Comparison of ENCODE assay signal across 11 mouse cellular contexts in the genomic region with DNA sequence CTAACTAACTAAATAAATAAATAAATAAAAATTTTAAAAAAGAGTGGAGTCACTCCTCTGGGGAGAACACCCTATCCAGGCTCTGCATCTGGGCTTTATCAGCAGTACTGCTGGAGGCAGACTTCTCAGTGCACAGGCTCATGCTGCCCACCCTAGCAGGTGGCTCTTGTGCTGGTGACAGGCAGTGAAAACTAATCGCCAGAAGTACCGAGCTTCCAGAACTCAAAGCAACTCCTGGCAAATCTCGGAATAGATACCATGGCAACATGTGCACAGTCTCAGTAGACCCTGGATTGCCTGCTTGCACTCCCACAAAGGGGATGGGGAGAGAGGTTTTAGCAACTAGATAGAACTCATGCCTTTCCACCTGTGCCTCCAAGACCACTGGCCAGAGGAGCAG. TPM values are rescaled to one million over a fixed set of nuclear protein-coding genes. Genes with fewer than 3 reads are reported as not detected.
A peak's percentile ranks its signal among the peaks of the same experiment; 100 is the strongest.
DNase-seq lines count a peak whose midpoint lies in the region; ATAC-seq and TF ChIP-seq lines count a peak whose summit lies in the region.
"Had no signal": no experiment of that assay in that cellular context is flagged by ENCODE, and none has a peak within 500 bp of the region (broad histone marks: within the 10 kb centered on the region; RNA-seq: fewer than 3 reads in every experiment).

No protein-coding gene starts in this region.

- ATAC-seq in heart, embryonic 11.5 days (replicated peaks; ENCODE audit: insufficient number of reproducible peaks, low FRiP score, low TSS enrichment), result peak; percentile 63; the same call in 1 of the 2 replicates
- no peak for ATAC-seq in midbrain, postnatal 0 days (ENCODE audit: low FRiP score)
- no peak for ATAC-seq in midbrain, embryonic 11.5 days (ENCODE audit: low FRiP score)
- ATAC-seq in stomach, embryonic 15.5 days (ENCODE audit: insufficient read depth, low FRiP score, low read depth), result peak; percentile 82; the same call in 1 of the 2 replicates
- no peak for ATAC-seq in forebrain, embryonic 16.5 days

- H3K27ac ChIP-seq in heart, embryonic 11.5 days (ENCODE audit: low read depth, low read length), result peak overlapping the region; percentile 22; the same call in 1 of the 2 replicates
- H3K27ac ChIP-seq in midbrain, postnatal 0 days (ENCODE audit: low read depth, low read length), result no peak overlapping the region
- no peak overlapping the region for H3K27ac ChIP-seq in midbrain, embryonic 11.5 days (ENCODE audit: low read depth, low read length)
- no peak overlapping the region for H3K27ac ChIP-seq in stomach, embryonic 15.5 days
- no peak overlapping the region for H3K27ac ChIP-seq in forebrain, embryonic 16.5 days (ENCODE audit: low read length)
- H3K27ac ChIP-seq: neural tube, embryonic 12.5 days had no signal

- no peak for TF ChIP-seq CTCF in midbrain, postnatal 0 days (IDR thresholded peaks at IDR 0.05)

- 28% methylated on average over 3 of the region's 3 CpGs for WGBS in heart, embryonic 11.5 days (ENCODE audit: insufficient replicate concordance)
- 35% methylated on average over 3 of the region's 3 CpGs for WGBS in midbrain, postnatal 0 days
- WGBS in midbrain, embryonic 11.5 days, result 58% methylated on average over 3 of the region's 3 CpGs
- WGBS in stomach, embryonic 15.5 days, result 34% methylated on average over 3 of the region's 3 CpGs
- 38% methylated on average over 3 of the region's 3 CpGs for WGBS in forebrain, embryonic 16.5 days

- no peak overlapping the region for H3K9ac ChIP-seq in heart, embryonic 11.5 days (ENCODE audit: low read depth, low read length)
- no peak overlapping the region for H3K9ac ChIP-seq in midbrain, postnatal 0 days (replicated peaks; ENCODE audit: low read length, poor library complexity, severe bottlenecking)
- no peak overlapping the region for H3K9ac ChIP-seq in midbrain, embryonic 11.5 days (ENCODE audit: low read length)
- no peak overlapping the region for H3K9ac ChIP-seq in stomach, embryonic 15.5 days
- H3K9ac ChIP-seq in forebrain, embryonic 16.5 days (replicated peaks; ENCODE audit: low read depth, low read length), result no peak overlapping the region
- H3K9ac ChIP-seq: neural tube, embryonic 12.5 days had no signal

- H3K4me1 ChIP-seq in heart, embryonic 11.5 days (ENCODE audit: control insufficient read depth, insufficient read depth, low read length), result peaks cover 24% of the 10 kb centered on the region
- H3K4me1 ChIP-seq in midbrain, postnatal 0 days (ENCODE audit: insufficient read depth, low read length), result 0 out of 2 replicates have a peak, but pooled peaks cover 3% of the 10 kb centered on the region
- peaks cover 11% of the 10 kb centered on the region for H3K4me1 ChIP-seq in midbrain, embryonic 11.5 days (ENCODE audit: control insufficient read depth, insufficient read depth, low read length)
- peaks cover 32% of the 10 kb centered on the region for H3K4me1 ChIP-seq in stomach, embryonic 15.5 days
- H3K4me1 ChIP-seq in forebrain, embryonic 16.5 days (replicated peaks; ENCODE audit: control insufficient read depth, insufficient read depth, low read length), result peaks cover 7% of the 10 kb centered on the region

- H3K4me2 ChIP-seq in heart, embryonic 11.5 days, result peak overlapping the region; percentile 19; the same call in 1 of the 2 replicates
- H3K4me2 ChIP-seq in midbrain, postnatal 0 days (ENCODE audit: low read depth, low read length, poor library complexity, severe bottlenecking), result no peak overlapping the region
- no peak overlapping the region for H3K4me2 ChIP-seq in midbrain, embryonic 11.5 days
- no peak overlapping the region for H3K4me2 ChIP-seq in stomach, embryonic 15.5 days
- no peak overlapping the region for H3K4me2 ChIP-seq in forebrain, embryonic 16.5 days (ENCODE audit: low read length)
- H3K4me2 ChIP-seq: neural tube, embryonic 12.5 days had no signal

- H3K9me3 ChIP-seq in heart, embryonic 11.5 days (replicated peaks; ENCODE audit: control insufficient read depth, low read length), result no peaks in the 10 kb centered on the region
- H3K9me3 ChIP-seq in midbrain, postnatal 0 days (ENCODE audit: low read length), result no peaks in the 10 kb centered on the region
- no peaks in the 10 kb centered on the region for H3K9me3 ChIP-seq in midbrain, embryonic 11.5 days (ENCODE audit: control insufficient read depth, low read length)
- H3K9me3 ChIP-seq in stomach, embryonic 15.5 days, result no peaks in the 10 kb centered on the region
- no peaks in the 10 kb centered on the region for H3K9me3 ChIP-seq in forebrain, embryonic 16.5 days (ENCODE audit: control insufficient read depth, low read length)
- H3K9me3 ChIP-seq: midbrain, embryonic 10.5 days; neural tube, embryonic 12.5 days had no signal

- peaks cover 4% of the 10 kb centered on the region; the same call in 1 of the 2 replicates for H3K27me3 ChIP-seq in heart, embryonic 11.5 days (ENCODE audit: control insufficient read depth, insufficient read depth, low read length)
- no peaks in the 10 kb centered on the region for H3K27me3 ChIP-seq in midbrain, postnatal 0 days (ENCODE audit: insufficient read depth, low read length)
- H3K27me3 ChIP-seq in midbrain, embryonic 11.5 days (ENCODE audit: control insufficient read depth, insufficient read depth, low read length), result no peaks in the 10 kb centered on the region
- H3K27me3 ChIP-seq in stomach, embryonic 15.5 days (replicated peaks), result no peaks in the 10 kb centered on the region
- H3K27me3 ChIP-seq in forebrain, embryonic 16.5 days (replicated peaks; ENCODE audit: control insufficient read depth, insufficient read depth, low read length), result no peaks in the 10 kb centered on the region
- H3K27me3 ChIP-seq: neural tube, embryonic 12.5 days had no signal

- no peak for DNase-seq in heart, adult 8-10 months (ENCODE audit: low spot score)
- DNase-seq in midbrain, postnatal 0 days (ENCODE audit: low spot score), result peak; percentile 14
- DNase-seq in midbrain, embryonic 11.5 days (ENCODE audit: low spot score, missing footprints), result no peak
- DNase-seq in liver, result peak; percentile 86
- DNase-seq in retina, postnatal 1 day, result no peak
- DNase-seq: kidney, postnatal 14 days had no signal

- no peak overlapping the region for H3K4me3 ChIP-seq in heart, embryonic 11.5 days (ENCODE audit: low read depth, low read length)
- no peak overlapping the region for H3K4me3 ChIP-seq in midbrain, postnatal 0 days (ENCODE audit: low read depth, low read length)
- H3K4me3 ChIP-seq in midbrain, embryonic 11.5 days (ENCODE audit: low read depth, low read length), result no peak overlapping the region
- no peak overlapping the region for H3K4me3 ChIP-seq in stomach, embryonic 15.5 days (replicated peaks)
- H3K4me3 ChIP-seq in forebrain, embryonic 16.5 days (replicated peaks; ENCODE audit: low read length), result no peak overlapping the region
- H3K4me3 ChIP-seq: midbrain, embryonic 10.5 days; neural tube, embryonic 12.5 days had no signal

- H3K36me3 ChIP-seq in heart, embryonic 11.5 days (ENCODE audit: control insufficient read depth, insufficient read depth, low read length), result no peaks in the 10 kb centered on the region
- H3K36me3 ChIP-seq in midbrain, postnatal 0 days (ENCODE audit: insufficient read depth, low read length), result no peaks in the 10 kb centered on the region; the same call in 1 of the 2 replicates
- H3K36me3 ChIP-seq in midbrain, embryonic 11.5 days (ENCODE audit: control insufficient read depth, insufficient read depth, low read length), result no peaks in the 10 kb centered on the region
- H3K36me3 ChIP-seq in stomach, embryonic 15.5 days, result no peaks in the 10 kb centered on the region
- no peaks in the 10 kb centered on the region for H3K36me3 ChIP-seq in forebrain, embryonic 16.5 days (ENCODE audit: control insufficient read depth, insufficient read depth)
- H3K36me3 ChIP-seq: midbrain, embryonic 10.5 days had no signal

RNA-seq across cellular contexts. Expression of a gene that starts 6.7 kb away (rescaled TPM):
- 67.7 and 75.4 TPM in 2 replicates for polyA plus RNA-seq in heart, embryonic 11.5 days (2014; fragmentation: Nextera tagmentation; extraction: Ambion mirVana)
- total RNA-seq in heart, adult 8-10 months (2022), result 10 to 100 TPM; 24.7 to 39.2 (median 28.2) TPM
- 50.0 and 66.3 TPM in 2 replicates for total RNA-seq in midbrain, postnatal 0 days (2014; rRNA removed)
- polyA plus RNA-seq in midbrain, postnatal 0 days (2015; fragmentation: Nextera tagmentation; extraction: Ambion mirVana), result 110 and 124 TPM in 2 replicates
- 44.7 and 50.4 TPM in 2 replicates for polyA plus RNA-seq in midbrain, embryonic 11.5 days (2014; fragmentation: Nextera tagmentation; extraction: Ambion mirVana)
- 40.2 and 43.5 TPM in 2 replicates for polyA plus RNA-seq in stomach, embryonic 15.5 days (2015; fragmentation: Nextera tagmentation; extraction: Ambion mirVana)
- 71.5 and 85.2 TPM in 2 replicates for polyA plus RNA-seq in forebrain, embryonic 16.5 days (2015; fragmentation: Nextera tagmentation; extraction: Ambion mirVana)

RNA-seq across cellular contexts. Expression of a gene that starts 40.3 kb away (rescaled TPM):
- polyA plus RNA-seq in heart, embryonic 11.5 days (2014; fragmentation: Nextera tagmentation; extraction: Ambion mirVana), result 43.5 and 54.0 TPM in 2 replicates
- total RNA-seq in heart, adult 8-10 months (2022), result 10 to 100 TPM in 2 of 4 experiments, 1 to 10 TPM in 2; 9.8 to 18.6 (median 10.8) TPM
- total RNA-seq in midbrain, postnatal 0 days (2014; rRNA removed), result 31.2 and 31.8 TPM in 2 replicates
- 28.3 and 31.3 TPM in 2 replicates for polyA plus RNA-seq in midbrain, postnatal 0 days (2015; fragmentation: Nextera tagmentation; extraction: Ambion mirVana)
- polyA plus RNA-seq in midbrain, embryonic 11.5 days (2014; fragmentation: Nextera tagmentation; extraction: Ambion mirVana), result 99.5 and 101 TPM in 2 replicates
- polyA plus RNA-seq in stomach, embryonic 15.5 days (2015; fragmentation: Nextera tagmentation; extraction: Ambion mirVana), result 67.5 and 72.3 TPM in 2 replicates
- polyA plus RNA-seq in forebrain, embryonic 16.5 days (2015; fragmentation: Nextera tagmentation; extraction: Ambion mirVana), result 90.0 and 102 TPM in 2 replicates

Comparison
In these comparisons a context has a peak if more than half of its experiments do, and no peak if none do; other contexts are left out.
1. DNase-seq: peak in midbrain, postnatal 0 days (single experiment) and liver (single experiment); none in heart, adult 8-10 months (single experiment), midbrain, embryonic 11.5 days (single experiment) and retina, postnatal 1 day (single experiment).
2. ATAC-seq: peak in heart, embryonic 11.5 days (single experiment) and stomach, embryonic 15.5 days (single experiment); none in midbrain, postnatal 0 days (single experiment), midbrain, embryonic 11.5 days (single experiment) and forebrain, embryonic 16.5 days (single experiment).